Mouse (Mus musculus) hindbrain, embryonic 15.5 days (tissue): ENCODE data around the gene Mfsd12. TPM values are rescaled to one million over a fixed set of nuclear protein-coding genes. Genes with fewer than 3 reads are reported as not detected.

ENCODE experiments used
- ATAC-seq: fragments of 200-750 bp; cut with Nextera tagmentation; 2 replicates; pipeline ENCODE4 v1.8.0; 2017; ENCODE audit warnings: low read depth, moderate number of reproducible peaks, moderate TSS enrichment; ENCODE audit not compliant: low FRiP score
- H3K27ac ChIP-seq: fragments of 300-500 bp; sonication (generic); replicated peaks from 2 replicates; pipeline ENCODE4 v1.5.1; 2015; ENCODE audit warnings: mild to moderate bottlenecking, inconsistent platforms
- H3K27me3 ChIP-seq: fragments of 300-500 bp; sonication (generic); 2 replicates; pipeline ENCODE4 v1.6.1; 2015; ENCODE audit warnings: control low read depth, inconsistent platforms
- H3K36me3 ChIP-seq: fragments of 300-500 bp; sonication (generic); 2 replicates; pipeline ENCODE4 v1.6.1; 2015; ENCODE audit warnings: control low read depth, inconsistent platforms
- H3K4me1 ChIP-seq: fragments of 300-500 bp; sonication (generic); replicated peaks from 2 replicates; pipeline ENCODE4 v1.6.1; 2015; ENCODE audit warnings: control low read depth, inconsistent platforms
- H3K4me2 ChIP-seq: fragments of 300-500 bp; sonication (generic); 2 replicates; pipeline ENCODE4 v1.6.1; 2015; ENCODE audit warnings: moderate library complexity, mild to moderate bottlenecking, inconsistent platforms
- H3K4me3 ChIP-seq: fragments of 300-500 bp; sonication (generic); 2 replicates; pipeline ENCODE4 v1.5.1; 2015; ENCODE audit warnings: mild to moderate bottlenecking, inconsistent platforms
- H3K9ac ChIP-seq: fragments of 300-500 bp; sonication (generic); 2 replicates; pipeline ENCODE4 v1.6.1; 2015; ENCODE audit warnings: inconsistent platforms
- H3K9me3 ChIP-seq: fragments of 300-500 bp; sonication (generic); 2 replicates; pipeline ENCODE4 v1.6.1; 2016; ENCODE audit warnings: control low read depth, inconsistent platforms
- WGBS: fragments of 180-500 bp; shearing (Covaris S2); methylation state at CpG from one replicate; pipeline ENCODE4 v1.1.7; 2015; 5-methylcytosine and 5-hydroxymethylcytosine counted together
- polyA plus RNA-seq: library from polyadenylated mRNA; unstranded; fragments of >200 nt; fragmentation: Nextera tagmentation; extraction: Ambion mirVana; gene quantifications from 2 replicates; pipeline ENCODE4 v1.2.1, GENCODE M21; 2015

Mfsd12 gene
- polyA plus RNA-seq = 21.0 and 21.1 TPM in 2 replicates

GRCm38 (mm10) chr10:81356991-81357844 lies at the start of gene Mfsd12:
Mfsd12 (plus strand) TSS chr10:81357491.
- WGBS = 2% methylated on average over 64 of the region's 79 CpGs
- Histone ChIP-seq H3K4me3 (peak within 1 kb of the TSS; percentile 92), H3K9ac (peak within 1 kb of the TSS; percentile 66), H3K9me3 (no peaks in the 10 kb centered on the region), H3K4me2 (peak within 1 kb of the TSS; percentile 83), H3K4me1 (peaks cover 27% of the 10 kb centered on the region), H3K27ac (no peak within 1 kb of the TSS; the same call in 1 of the 2 replicates), H3K36me3 (no peaks in the 10 kb centered on the region), H3K27me3 (no peaks in the 10 kb centered on the region)
- ATAC-seq = peak; percentile 91

- no peak for ATAC-seq
- H3K27me3 ChIP-seq = no peaks in the 10 kb centered on the region
- 94% methylated on average over 5 of the region's 5 CpGs for WGBS
- no peak overlapping the region for H3K9ac ChIP-seq
- peaks cover 80% of the 10 kb centered on the region for H3K36me3 ChIP-seq
- H3K9me3 ChIP-seq = no peaks in the 10 kb centered on the region
- H3K4me2 ChIP-seq = no peak overlapping the region
- no peaks in the 10 kb centered on the region for H3K4me1 ChIP-seq
- H3K4me3 ChIP-seq = no peak overlapping the region
- H3K27ac ChIP-seq = no peak overlapping the region
These were observed 47.7 kb upstream of the Mfsd12 start for GRCm38 (mm10) chr10:81309571-81309970.

GRCm38 (mm10) chr10:81313581-81313980 lies 43.7 kb upstream of the Mfsd12 start:
- 0 out of 2 replicates have a peak, but pooled peaks cover under 1% of the 10 kb centered on the region for H3K4me1 ChIP-seq
- no peaks in the 10 kb centered on the region for H3K9me3 ChIP-seq
- WGBS = 91% methylated on average over 13 of the region's 13 CpGs
- no peak overlapping the region for H3K9ac ChIP-seq
- H3K4me3 ChIP-seq = no peak overlapping the region
- H3K4me2 ChIP-seq = no peak overlapping the region
- H3K27me3 ChIP-seq = no peaks in the 10 kb centered on the region
- H3K36me3 ChIP-seq = peaks cover 82% of the 10 kb centered on the region
- H3K27ac ChIP-seq = no peak overlapping the region
- no peak for ATAC-seq

GRCm38 (mm10) chr10:81314201-81314600 lies 43.1 kb upstream of the Mfsd12 start:
- Histone ChIP-seq H3K27me3 (no peaks in the 10 kb centered on the region), H3K4me1 (peaks cover 6% of the 10 kb centered on the region), H3K4me2 (no peak overlapping the region), H3K9me3 (no peaks in the 10 kb centered on the region), H3K9ac (no peak overlapping the region), H3K27ac (no peak overlapping the region), H3K36me3 (peaks cover 77% of the 10 kb centered on the region), H3K4me3 (no peak overlapping the region)
- WGBS = 79% methylated on average over 7 of the region's 7 CpGs
- ATAC-seq = no peak

GRCm38 (mm10) chr10:81315587-81315986 lies 41.7 kb upstream of the Mfsd12 start:
- H3K4me1 ChIP-seq = peaks cover 14% of the 10 kb centered on the region
- WGBS = 94% methylated on average over 16 of the region's 16 CpGs
- H3K36me3 ChIP-seq = peaks cover 64% of the 10 kb centered on the region
- no peak overlapping the region for H3K4me2 ChIP-seq
- no peaks in the 10 kb centered on the region for H3K9me3 ChIP-seq
- H3K27me3 ChIP-seq = no peaks in the 10 kb centered on the region
- H3K4me3 ChIP-seq = no peak overlapping the region
- ATAC-seq = no peak
- no peak overlapping the region for H3K9ac ChIP-seq
- H3K27ac ChIP-seq = no peak overlapping the region

- ATAC-seq = no peak
- 0 out of 2 replicates have a peak overlapping the region, but pooled peaks have one; percentile 9 for H3K4me3 ChIP-seq
- no peak overlapping the region for H3K27ac ChIP-seq
- H3K27me3 ChIP-seq = no peaks in the 10 kb centered on the region
- peaks cover 56% of the 10 kb centered on the region for H3K36me3 ChIP-seq
- H3K4me1 ChIP-seq = peaks cover 14% of the 10 kb centered on the region
- 43% methylated on average over 16 of the region's 16 CpGs for WGBS
- H3K4me2 ChIP-seq = no peak overlapping the region
- no peaks in the 10 kb centered on the region for H3K9me3 ChIP-seq
- H3K9ac ChIP-seq = no peak overlapping the region
These were observed 40.8 kb upstream of the Mfsd12 start for GRCm38 (mm10) chr10:81316338-81317060.

GRCm38 (mm10) chr10:81317273-81317672 lies 40.0 kb upstream of the Mfsd12 start:
- no peaks in the 10 kb centered on the region for H3K9me3 ChIP-seq
- no peak for ATAC-seq
- no peak overlapping the region for H3K27ac ChIP-seq
- WGBS = 19% methylated on average over 20 of the region's 20 CpGs
- peaks cover 22% of the 10 kb centered on the region for H3K4me1 ChIP-seq
- peaks cover 48% of the 10 kb centered on the region for H3K36me3 ChIP-seq
- H3K9ac ChIP-seq = no peak overlapping the region
- 0 out of 2 replicates have a peak overlapping the region, but pooled peaks have one; percentile 9 for H3K4me3 ChIP-seq
- H3K4me2 ChIP-seq = peak overlapping the region; percentile 12; the same call in 1 of the 2 replicates
- no peaks in the 10 kb centered on the region for H3K27me3 ChIP-seq

GRCm38 (mm10) chr10:81318589-81319329 lies 38.5 kb upstream of the Mfsd12 start:
- no peak overlapping the region for H3K4me3 ChIP-seq
- no peaks in the 10 kb centered on the region for H3K27me3 ChIP-seq
- ATAC-seq = no peak
- peaks cover 25% of the 10 kb centered on the region for H3K4me1 ChIP-seq
- no peak overlapping the region for H3K9ac ChIP-seq
- H3K27ac ChIP-seq = 0 out of 2 replicates have a peak overlapping the region, but pooled peaks have one; percentile 93
- peaks cover 48% of the 10 kb centered on the region for H3K36me3 ChIP-seq
- H3K9me3 ChIP-seq = no peaks in the 10 kb centered on the region
- H3K4me2 ChIP-seq = no peak overlapping the region
- WGBS = 92% methylated on average over 13 of the region's 13 CpGs

GRCm38 (mm10) chr10:81319330-81319699 lies 38.0 kb upstream of the Mfsd12 start:
- Histone ChIP-seq H3K4me2 (peak overlapping the region; percentile 74), H3K9ac (peak overlapping the region; percentile 42), H3K9me3 (no peaks in the 10 kb centered on the region), H3K36me3 (peaks cover 48% of the 10 kb centered on the region), H3K4me3 (peak overlapping the region; percentile 83), H3K27me3 (no peaks in the 10 kb centered on the region), H3K4me1 (peaks cover 25% of the 10 kb centered on the region), H3K27ac (peak overlapping the region; percentile 93)
- no peak for ATAC-seq
- WGBS = 44% methylated on average over 8 of the region's 8 CpGs

- Histone ChIP-seq H3K27me3 (no peaks in the 10 kb centered on the region), H3K4me2 (peak overlapping the region; percentile 74), H3K36me3 (peaks cover 49% of the 10 kb centered on the region), H3K27ac (peak overlapping the region; percentile 93), H3K9ac (peak overlapping the region; percentile 42), H3K9me3 (no peaks in the 10 kb centered on the region), H3K4me3 (peak overlapping the region; percentile 83), H3K4me1 (peaks cover 25% of the 10 kb centered on the region)
- WGBS = under 1% methylated on average over 38 of the region's 38 CpGs
- ATAC-seq = peak; percentile 35
These were observed 37.3 kb upstream of the Mfsd12 start for GRCm38 (mm10) chr10:81319741-81320549.
